Mouse (Mus musculus) heart, postnatal 0 days (tissue): ENCODE results near the gene Cpsf6.

Experiments used
- CTCF ChIP-seq: IDR thresholded peaks from 2 replicates; pipeline ENCODE4 v1.5.1; 2016; ENCODE audit warnings: antibody characterized with exemption, control low read depth, low read depth
- EP300 ChIP-seq: IDR thresholded peaks from 2 replicates; pipeline ENCODE4 v1.6.1; 2016; ENCODE audit warnings: antibody characterized with exemption, low read depth

DNA sequence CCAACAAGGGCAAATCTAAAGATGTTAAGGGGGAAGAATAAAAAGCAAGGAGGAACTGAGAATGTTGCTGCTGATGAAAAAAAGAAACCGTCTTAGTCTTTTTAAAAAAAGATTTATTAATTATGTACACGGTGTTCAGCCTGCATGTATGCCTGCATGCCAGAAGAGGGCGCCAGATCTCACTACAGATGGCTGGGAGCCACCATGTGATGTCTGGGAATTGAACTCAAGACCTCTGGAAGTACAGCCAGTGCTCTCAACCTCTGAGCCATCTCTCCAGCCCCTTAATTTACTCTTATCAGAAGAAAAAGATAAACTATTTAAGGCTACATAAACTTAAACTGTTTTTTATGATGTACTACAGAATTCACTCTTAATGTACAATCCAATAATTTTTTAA, 16.7 kb downstream of the Cpsf6 start:
- no peak for TF ChIP-seq EP300
- TF ChIP-seq CTCF, result peak; percentile 73
